Mouse (Mus musculus) heart, postnatal 0 days (tissue): ENCODE data around the gene Otud7b.

Experiments
- CTCF ChIP-seq: IDR thresholded peaks from 2 replicates; pipeline ENCODE4 v1.5.1; 2016; ENCODE audit warnings: antibody characterized with exemption, control low read depth, low read depth
- EP300 ChIP-seq: IDR thresholded peaks from 2 replicates; pipeline ENCODE4 v1.6.1; 2016; ENCODE audit warnings: antibody characterized with exemption, low read depth

GRCm38 (mm10) chr3:96175251-96175650, 70.9 kb downstream of the Otud7b start:
- TF ChIP-seq CTCF (no peak), EP300 (no peak)
